Mouse (Mus musculus) CD4-positive, CD25-positive, alpha-beta regulatory T cell, adult 2 months (primary cell): ENCODE measurements at regions not wholly inside any gene's neighbourhood (a gene's known extent, or its start where the extent isn't known, plus 50 kb on each side); places are given as distances from the start of the nearest gene placed in this dataset.

ENCODE experiments used
- DNase-seq: peaks from one replicate; pipeline ENCODE4 v3.0.0-alpha.2; 2012; ENCODE audit warnings: low read depth, low spot score

DNA sequence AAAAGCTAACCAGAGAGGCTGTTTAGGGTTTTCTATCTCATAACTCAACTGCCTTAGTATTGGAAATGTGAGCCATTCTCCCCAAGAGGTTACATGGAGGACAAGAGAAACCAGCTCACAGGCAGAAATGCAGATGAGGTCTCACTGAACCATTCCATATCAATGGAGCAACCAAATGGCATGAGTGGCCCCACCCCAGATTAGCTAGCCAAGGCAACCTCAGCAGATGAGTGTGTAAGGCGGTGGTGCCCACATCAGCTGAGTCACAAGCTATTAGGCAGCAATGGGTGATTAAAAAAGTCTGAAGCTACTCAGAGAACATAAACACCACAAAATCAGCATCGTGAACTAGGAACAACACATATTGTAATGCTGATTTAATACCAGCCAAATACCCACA is 133.2 kb downstream of the Lpin1 start:
- DNase-seq, result no peak

DNA sequence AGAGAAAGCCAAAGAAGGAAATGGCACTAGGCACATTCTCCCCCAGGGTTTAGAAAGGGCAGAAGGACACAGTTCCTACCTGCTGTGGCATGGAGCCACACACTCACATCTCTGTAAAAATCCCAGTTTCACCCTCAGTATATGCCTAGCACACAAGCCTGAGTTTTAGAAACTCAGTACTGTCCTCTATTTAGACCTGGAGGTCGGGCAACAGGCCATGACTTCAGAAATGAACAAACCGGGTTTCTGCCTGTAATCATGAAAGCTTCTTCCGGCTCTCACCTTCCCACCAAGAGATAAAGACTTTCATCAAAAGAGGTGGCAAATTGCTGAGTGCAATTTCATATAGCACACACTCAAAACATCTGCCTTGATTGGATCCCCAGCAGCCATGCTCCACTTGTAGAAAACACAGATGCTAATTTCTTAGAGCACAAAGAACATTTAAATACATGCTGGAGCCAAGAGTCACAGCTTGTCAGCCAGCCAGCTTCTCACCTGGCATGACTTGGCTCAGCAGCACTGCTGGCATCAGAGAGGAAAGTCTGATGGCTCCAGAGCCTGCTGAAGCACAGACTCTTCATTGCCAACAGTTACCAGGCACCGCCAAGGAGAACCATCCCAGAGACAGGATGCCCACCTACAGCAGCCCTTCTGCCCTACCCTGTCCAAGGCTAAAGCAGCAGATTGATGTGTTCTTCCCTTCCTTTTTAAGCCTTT is 136.2 kb downstream of the Lpin1 start:
- DNase-seq, result no peak

DNA sequence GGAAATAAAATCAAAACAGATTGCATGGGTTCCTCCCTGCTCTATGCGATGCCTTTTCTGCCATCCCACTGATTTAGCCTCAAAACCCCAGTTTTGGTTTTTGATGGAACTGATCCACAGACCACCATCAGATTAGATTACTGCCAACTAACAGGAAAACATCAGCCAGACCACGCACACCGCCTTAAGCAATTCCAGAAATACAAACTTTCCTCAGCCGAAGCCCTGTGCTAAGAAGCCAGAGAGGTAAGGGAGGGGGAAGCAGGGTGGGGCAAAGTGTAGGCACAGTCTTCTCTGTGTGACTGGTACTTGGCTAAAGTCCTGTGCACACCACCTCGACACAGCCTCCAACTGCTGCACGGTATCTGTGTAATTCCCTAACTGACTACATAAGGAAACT is 153.3 kb downstream of the Lpin1 start:
- no peak for DNase-seq

DNA sequence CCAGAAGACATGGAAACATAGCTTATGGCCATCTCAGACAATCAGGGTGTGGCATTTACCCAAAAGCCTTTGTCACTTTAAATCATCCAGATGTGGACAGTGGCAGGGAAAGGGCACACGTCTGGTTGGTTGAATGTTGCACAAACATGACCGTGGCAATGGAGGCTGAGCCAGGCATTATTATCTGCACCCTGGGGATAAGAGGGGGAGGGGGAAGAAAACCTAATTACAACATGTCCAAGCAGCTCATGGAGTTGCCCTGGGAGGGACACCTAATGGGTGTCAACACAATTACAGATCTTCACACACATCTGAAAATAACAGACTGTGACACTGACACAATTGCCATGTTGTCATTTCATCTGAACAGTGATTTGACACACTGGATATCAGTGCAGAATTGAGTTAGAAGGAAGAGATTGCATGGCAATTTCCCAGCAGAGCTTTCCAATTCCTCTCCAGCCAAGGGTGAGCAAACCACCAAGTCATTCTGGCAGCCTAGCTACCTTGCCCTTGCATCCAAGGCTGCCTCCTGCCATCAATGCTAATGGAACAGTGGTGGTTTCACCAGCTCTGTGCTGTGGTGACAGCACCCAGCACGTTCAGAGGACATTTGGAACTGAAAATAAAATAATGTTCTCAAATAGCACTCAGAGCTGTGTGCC is 159.9 kb downstream of the Lpin1 start:
- no peak for DNase-seq

DNA sequence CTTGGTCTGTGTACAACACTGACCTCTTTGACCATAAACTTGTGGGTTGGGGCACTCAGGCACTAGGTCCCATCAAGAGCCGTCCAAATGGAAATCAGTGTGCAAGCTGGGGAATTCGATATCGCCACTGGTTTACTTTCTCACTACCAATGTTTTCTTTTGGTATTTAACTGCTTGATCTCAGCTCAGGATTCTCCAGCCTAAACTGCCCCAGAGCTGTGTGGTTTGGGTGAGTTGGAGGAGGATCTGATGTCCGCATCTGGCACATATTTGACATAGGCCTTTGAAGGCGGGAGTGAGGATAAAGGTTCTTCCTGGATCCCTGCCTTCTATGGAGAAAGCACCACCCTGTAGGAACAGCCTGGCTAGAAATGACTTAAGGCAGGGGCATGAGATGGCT is 172.0 kb downstream of the Lpin1 start:
- DNase-seq, result no peak

DNA sequence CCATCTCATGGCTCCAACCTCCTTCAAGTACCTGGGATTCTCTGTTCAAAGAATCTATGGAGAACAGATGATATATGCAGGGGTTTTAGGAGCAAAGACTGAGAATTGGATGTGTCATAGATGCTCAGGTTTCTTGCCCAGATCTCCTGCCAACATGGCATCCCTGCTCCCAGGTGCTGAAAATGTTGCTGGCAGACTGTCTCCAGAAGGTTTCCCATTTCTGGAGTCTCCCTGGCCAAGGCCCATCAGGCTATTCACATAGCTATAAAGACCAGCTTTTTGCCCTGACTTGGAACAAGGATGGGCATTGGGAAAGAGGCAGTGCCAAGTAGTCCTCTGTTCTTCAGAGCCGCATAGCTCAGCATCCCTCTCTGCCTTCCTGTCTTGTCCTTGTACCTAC is 173.8 kb downstream of the Lpin1 start:
- no peak for DNase-seq

DNA sequence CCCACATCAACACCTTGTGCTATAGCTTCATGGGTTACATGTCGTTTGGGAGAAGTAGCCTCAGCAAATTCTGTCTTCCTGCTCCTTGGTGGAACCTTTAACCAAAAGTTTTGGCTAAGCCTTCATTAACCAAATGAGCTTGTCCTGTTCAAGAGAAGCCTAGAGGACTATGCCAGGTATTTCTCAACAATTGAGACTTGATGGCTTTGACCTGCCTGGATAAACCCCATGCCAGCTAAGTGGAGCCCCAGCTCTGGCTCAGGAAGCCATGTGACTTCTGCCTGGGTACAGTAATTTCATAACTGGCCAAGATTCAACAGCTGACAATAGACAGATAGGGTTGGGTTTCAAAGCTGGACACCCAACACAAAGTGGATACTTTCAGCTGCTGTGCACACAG is 174.5 kb downstream of the Lpin1 start:
- no peak for DNase-seq

DNA sequence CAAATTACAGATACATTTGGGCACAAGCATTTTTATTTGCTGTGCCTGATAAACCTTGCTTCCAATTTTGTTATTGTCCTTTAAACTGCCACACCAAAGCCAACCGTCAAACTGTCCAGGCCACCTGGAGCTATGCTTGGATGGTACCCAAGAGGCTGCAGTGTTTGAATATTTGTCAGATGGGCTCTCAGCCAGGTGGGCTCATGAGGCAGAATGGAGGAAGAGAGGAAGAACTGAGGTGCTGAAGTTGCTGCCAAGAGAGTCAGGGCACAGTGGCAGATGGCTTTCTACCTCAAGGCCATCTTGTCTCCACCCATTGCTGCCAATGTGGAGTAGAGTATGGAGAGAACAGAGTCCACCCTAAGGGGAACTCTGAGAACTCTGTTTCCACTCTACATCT is 176.0 kb downstream of the Lpin1 start:
- DNase-seq, result no peak

DNA sequence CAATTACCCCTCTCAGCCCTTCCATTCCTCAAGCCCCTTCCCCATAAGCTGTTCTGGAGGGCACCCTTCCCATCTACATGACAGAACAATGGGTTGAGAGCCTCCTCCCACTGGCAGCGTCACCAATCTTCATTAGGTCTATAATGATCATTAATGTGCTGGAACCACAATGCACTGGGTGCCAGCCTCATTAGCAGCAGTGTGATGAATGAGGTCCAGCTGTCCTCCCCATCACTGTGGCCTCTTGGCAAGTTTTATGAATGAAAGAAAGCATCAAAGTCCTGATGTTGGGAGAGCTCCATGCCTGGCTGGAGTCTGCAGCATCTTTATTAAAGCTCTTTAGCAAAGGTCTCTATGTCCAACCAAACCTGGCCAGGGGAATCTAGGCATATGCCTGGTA is 176.5 kb downstream of the Lpin1 start:
- DNase-seq, result no peak

DNA sequence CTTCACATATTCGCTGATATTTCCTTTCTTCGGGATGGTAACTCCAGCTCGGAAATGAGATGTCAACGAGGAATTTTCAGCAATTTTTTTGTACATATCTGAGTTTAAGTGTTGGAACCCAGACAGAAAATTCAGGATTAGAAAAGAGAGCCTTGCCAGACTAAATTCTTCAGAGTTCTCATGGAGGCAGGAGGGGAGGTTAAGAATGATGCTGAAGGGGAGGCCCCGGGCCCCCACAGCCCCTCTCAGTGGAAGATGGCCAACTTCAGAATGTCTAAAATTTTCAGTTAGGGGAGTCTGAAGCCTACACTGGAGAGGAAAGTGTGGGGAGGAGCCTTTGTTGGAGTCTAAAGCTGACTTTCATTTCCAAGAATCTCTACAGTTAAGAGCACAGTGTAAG is 184.8 kb downstream of the Lpin1 start:
- no peak for DNase-seq

DNA sequence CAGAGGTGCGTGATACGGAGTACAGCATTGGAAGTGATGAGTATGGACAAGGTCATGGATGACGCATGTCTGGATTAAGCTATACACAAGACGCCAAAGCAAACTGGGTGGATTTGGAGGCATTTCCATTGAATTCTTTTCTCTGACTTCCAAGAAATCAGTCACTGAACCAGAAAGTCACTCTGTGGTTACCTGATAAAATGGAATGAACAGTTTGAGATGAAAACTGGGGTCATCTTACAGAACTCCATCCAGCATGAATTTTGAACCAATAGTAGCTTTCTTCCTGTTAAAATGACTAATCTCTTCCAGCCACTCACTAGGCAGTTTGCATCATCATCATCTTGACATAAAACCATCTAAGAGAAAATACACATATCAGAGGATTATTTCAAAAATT is 186.2 kb downstream of the Lpin1 start:
- DNase-seq, result no peak

DNA sequence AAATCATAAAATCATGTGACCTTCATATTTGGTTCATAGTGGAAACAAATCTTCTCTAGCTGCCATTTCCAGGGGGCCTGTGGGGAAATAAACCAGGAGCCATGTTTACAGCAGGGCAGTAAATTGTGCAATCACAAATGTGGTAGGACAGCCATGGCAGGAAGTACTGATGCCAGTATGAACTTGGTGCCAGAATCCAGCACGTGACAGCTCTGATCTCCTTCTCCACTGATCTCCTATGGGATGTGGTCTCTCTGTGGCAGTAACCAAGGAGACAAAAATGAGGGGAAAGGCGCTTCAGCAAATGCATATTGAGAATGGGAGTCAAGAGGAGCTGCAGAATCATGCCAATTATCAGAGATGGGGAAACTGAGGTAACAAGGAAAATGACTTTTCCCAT is 215.0 kb downstream of the Lpin1 start:
- DNase-seq, result no peak

DNA sequence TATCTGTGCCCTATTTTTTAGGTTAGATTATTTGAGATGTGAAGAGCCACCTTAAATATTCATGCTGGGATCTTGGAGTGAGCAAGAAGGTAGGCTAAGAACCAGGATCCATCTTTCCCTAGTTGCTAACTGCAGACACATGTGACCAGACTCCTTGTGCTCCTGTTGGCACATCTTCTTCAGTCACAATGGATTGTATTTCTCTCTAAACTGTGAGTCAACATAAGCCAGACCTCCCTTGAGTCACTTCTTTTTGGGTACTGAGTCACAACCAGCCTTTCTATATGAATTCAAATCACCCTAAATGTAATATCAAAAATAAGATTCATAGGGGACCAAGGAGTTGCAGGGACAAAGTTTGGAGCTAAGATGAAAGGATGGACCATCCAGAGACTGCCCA is 217.9 kb downstream of the Lpin1 start:
- DNase-seq, result no peak

DNA sequence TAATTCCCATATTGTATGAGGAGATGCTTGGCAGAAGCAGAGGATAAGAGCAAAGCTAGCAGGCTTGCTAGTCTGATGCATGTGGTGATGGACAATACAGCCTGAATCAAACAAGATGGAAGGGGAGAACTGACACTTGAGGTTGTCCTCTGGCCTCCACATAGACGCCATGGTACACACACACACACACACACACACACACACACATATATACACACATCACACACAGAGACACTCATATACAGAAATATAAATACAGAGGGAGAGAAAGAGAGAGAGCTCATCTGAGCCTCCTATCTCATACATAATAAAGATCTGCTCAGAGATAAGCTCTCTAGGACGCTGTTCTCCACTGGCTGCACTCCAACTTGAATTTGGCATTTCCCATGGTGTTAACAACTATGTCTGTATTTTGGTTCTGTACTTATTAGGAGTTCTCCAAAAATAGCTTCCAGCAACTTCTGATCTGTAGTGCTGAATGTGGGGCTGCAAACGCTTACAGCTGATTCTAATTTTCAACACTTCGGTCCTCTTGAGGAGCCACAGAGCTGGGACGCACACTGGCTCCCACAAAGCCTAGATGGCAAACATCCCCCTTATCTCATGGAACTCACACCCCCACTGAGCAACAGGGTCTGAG is 219.0 kb downstream of the Lpin1 start:
- no peak for DNase-seq

DNA sequence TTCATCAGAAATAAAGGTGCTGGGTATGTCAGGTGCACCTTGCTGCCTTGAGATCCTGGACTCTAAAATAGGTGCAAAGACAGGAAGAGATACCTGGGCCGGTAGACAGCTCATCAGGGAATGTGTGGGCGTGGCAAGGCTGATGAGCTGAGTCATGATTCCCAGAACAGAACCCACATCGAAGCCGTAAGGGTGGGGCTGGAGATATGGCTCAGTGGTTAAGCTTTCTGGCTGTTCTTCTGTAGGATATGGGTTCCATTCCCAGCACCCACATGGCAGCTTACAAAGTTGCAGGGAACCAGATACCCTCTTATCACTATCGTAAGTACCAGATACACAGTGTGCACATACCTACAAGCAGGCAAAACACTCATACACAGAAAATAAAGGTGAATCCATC is 219.6 kb downstream of the Lpin1 start:
- no peak for DNase-seq

DNA sequence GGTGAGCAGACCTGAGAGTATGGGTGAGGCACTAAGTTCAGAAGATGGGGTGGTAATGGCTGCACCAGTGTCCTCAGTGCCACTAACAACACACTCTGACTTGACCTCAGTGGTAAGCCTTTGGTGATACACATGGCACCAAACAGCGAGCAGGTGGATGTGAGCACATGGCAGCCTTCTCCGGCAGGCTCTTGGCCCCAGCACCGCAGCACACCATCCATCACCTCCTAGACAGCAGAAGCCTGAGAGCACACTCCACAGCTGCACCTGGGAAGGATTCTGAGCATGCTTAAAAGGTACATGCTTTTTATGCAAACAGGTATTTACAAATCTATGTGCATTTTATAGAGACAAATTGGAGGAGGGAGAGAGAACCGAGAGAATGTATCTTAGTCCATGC is 223.7 kb downstream of the Lpin1 start:
- DNase-seq, result no peak

DNA sequence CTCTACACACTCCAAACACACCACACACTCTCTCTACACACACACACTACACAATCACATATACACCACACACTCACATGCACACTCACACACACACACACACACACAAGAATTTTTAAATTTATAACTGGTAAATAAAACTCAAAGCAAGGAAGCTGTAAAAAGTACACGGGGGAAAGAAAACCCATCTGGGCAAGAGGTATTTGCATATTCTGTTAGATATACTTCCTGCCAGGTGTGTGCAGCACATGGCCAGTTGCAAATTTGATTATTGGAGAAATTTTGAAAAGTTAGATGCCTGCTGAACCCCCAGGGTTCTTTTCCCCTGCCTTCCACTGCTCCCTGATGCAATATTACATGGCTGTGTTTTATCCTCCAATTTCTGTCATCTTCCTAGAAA is 226.4 kb downstream of the Lpin1 start:
- no peak for DNase-seq

DNA sequence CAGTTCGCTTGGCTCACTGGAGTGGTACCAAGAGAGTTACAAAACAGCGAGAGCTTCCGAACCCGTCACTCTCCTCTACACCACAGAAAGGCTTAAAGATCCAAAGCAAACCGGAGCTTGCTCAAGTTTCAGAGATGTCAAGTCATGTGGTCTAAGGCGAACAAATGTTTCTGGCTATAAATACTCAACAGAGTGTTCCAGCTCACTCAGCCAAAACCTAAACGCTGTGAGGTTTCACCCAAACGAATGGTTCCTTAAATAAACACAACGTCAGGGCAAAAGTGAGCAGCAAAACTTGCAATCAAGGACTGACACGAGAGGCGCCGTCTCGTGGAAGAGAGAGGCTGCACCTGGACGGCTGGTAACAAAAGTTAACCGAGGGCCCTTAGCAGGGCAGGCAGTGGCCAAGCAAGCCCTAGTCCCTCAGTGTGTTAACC is 227.2 kb downstream of the Lpin1 start:
- no peak for DNase-seq

DNA sequence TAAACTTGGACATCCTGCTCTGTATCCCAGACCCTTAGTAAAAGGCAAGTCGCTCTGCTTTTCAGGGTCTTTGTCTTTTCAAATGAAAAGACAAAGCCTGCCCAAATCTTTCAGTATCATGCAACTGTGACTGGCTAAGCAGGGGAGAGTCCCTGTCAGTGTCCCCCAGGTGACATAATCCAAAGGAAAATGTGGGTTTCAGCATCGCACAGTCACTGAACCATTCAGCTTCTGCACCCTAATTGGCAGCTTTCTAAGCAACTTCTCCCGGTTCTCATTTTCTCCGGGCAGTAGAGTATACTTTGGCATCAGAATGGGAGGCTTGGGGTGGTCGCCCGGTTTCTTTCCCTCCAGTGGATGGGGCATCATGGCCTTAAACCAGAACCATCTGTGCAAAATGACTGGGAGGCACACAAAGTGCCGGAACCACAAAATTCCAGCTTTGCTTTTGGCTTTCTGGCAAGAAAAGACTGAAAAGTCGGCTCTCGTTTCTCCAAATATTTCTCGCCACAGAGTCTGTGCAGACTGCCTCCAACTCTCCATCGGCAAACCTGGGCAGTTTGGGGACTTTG is 228.3 kb downstream of the Lpin1 start:
- DNase-seq, result no peak

DNA sequence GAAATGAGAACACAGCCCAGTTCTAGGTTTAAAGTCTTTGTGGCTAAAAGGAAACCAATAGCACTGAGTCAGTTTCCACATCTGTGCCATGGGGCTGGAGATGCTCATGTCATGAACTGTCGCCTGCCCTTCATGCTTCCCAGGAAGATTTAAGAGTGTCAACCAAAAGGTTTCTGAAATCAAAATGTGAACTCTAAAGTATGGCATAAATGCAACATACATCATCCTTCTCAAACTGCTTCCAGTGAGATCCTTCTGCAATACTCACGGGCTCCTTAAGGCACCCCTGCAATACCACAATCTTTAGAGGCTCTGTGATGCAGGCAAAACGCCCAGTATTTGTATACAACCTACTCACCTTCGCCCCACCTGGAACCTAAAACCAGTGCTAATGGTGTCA is 229.7 kb downstream of the Lpin1 start:
- DNase-seq, result no peak

DNA sequence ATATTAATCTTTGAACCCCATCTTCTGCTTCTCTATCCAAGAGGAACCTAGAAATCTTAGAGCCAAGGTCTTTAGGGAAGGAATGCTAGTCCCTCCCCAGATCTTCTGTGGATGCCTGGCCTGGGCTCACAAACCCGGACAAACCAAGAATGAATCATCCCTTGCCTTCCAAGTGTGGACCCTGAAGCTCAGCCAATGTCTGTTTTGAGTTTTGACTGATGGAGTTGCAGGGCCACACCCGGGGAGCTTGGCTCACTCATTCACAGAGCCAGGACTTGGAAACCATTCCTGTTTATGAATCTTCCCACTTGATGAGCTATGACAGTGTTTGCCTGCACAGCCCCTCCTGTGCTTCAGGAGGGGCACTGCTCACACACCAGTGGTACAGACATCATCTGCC is 230.4 kb downstream of the Lpin1 start:
- DNase-seq, result no peak

DNA sequence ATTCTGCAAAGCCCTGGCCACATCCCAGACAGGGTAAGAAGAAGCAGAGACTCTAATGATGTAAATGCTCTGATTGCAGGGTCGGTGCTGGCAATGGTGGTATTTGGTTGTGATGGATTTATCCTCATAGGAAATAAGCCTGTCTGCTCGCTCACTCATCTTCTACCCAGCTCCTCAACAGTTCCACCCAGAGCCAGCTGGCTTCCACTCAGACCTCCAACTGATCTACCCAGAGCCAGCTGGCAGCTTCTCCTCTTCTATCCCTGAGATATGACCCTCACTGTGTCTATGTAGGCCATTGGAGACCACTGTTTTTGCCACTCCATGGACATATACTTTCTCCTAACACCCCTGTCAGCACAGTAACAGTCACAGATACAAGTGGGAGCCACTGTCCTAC is 231.4 kb downstream of the Lpin1 start:
- DNase-seq, result no peak

DNA sequence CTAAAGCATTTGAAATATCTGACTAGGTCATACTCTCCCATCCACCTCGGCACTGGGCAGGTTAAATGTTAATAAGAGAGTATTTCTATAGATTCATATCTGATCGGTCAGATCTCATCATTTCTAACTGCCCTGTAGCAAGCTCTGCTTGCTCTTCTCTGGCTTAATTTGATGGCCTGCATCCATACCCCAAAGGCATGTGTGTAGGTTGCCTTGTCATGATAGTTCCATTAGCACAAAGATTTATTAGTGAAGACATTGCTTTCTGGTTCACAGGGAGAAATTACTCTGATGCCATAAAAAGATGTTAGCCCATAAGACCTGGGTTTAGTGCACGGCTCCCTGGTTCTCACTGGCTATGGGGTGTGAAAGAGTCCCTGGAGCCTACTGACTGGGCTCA is 232.3 kb downstream of the Lpin1 start:
- no peak for DNase-seq
